Mouse (Mus musculus): ENCODE measurements at regions not wholly inside any gene's neighbourhood (a gene's known extent, or its start where the extent isn't known, plus 50 kb on each side); places are given as distances from the start of the nearest gene placed in this dataset.
A peak's percentile ranks its signal among the peaks of the same experiment; 100 is the strongest.

GRCm38 (mm10) chr6:112547251-112547650 is 57.5 kb upstream of the Oxtr start:
- Histone ChIP-seq H3K4me3 (replicated peaks) (no peak overlapping the region), H3K27me3 (peaks cover 72% of the 10 kb centered on the region), H3K9ac (replicated peaks) (no peak overlapping the region), H3K4me1 (replicated peaks) (peaks cover 6% of the 10 kb centered on the region), H3K4me2 (no peak overlapping the region), H3K9me3 (no peaks in the 10 kb centered on the region), H3K27ac (no peak overlapping the region), H3K36me3 (no peaks in the 10 kb centered on the region)
- WGBS = 72% methylated on average over 10 of the region's 10 CpGs
- no peak for ATAC-seq (ENCODE audit: insufficient number of reproducible peaks, insufficient read depth, low FRiP score, low TSS enrichment, low read depth)

- H3K27me3 ChIP-seq = peaks cover 65% of the 10 kb centered on the region
- no peaks in the 10 kb centered on the region for H3K36me3 ChIP-seq
- no peak overlapping the region for H3K4me3 ChIP-seq (replicated peaks)
- no peak overlapping the region for H3K27ac ChIP-seq
- no peak; the same call in 1 of the 2 replicates for ATAC-seq (ENCODE audit: insufficient number of reproducible peaks, insufficient read depth, low FRiP score, low TSS enrichment, low read depth)
- no peaks in the 10 kb centered on the region for H3K9me3 ChIP-seq
- WGBS = 80% methylated on average over 5 of the region's 5 CpGs
- no peak overlapping the region for H3K9ac ChIP-seq (replicated peaks)
- no peak overlapping the region for H3K4me2 ChIP-seq
- peaks cover 6% of the 10 kb centered on the region for H3K4me1 ChIP-seq (replicated peaks)
These were observed 56.3 kb upstream of the Oxtr start for GRCm38 (mm10) chr6:112546033-112546432.

- Histone ChIP-seq H3K27ac (0 out of 2 replicates have a peak overlapping the region, but pooled peaks have one; percentile 23), H3K4me3 (replicated peaks) (no peak overlapping the region), H3K36me3 (no peaks in the 10 kb centered on the region), H3K9ac (replicated peaks) (no peak overlapping the region), H3K27me3 (peaks cover 48% of the 10 kb centered on the region), H3K9me3 (no peaks in the 10 kb centered on the region), H3K4me1 (replicated peaks) (peaks cover under 1% of the 10 kb centered on the region), H3K4me2 (no peak overlapping the region)
- no peak; the same call in 1 of the 2 replicates for ATAC-seq (ENCODE audit: insufficient number of reproducible peaks, insufficient read depth, low FRiP score, low TSS enrichment, low read depth)
- 84% methylated on average over 4 of the region's 4 CpGs for WGBS
These were observed 54.6 kb upstream of the Oxtr start for GRCm38 (mm10) chr6:112544315-112544714.

GRCm38 (mm10) chr6:112542692-112543091 is 52.9 kb upstream of the Oxtr start:
- no peak overlapping the region for H3K4me2 ChIP-seq
- no peak overlapping the region for H3K27ac ChIP-seq
- H3K9me3 ChIP-seq = no peaks in the 10 kb centered on the region
- no peaks in the 10 kb centered on the region for H3K4me1 ChIP-seq (replicated peaks)
- 88% methylated on average over 2 of the region's 2 CpGs for WGBS
- no peak for ATAC-seq (ENCODE audit: insufficient number of reproducible peaks, insufficient read depth, low FRiP score, low TSS enrichment, low read depth)
- no peaks in the 10 kb centered on the region for H3K36me3 ChIP-seq
- H3K4me3 ChIP-seq (replicated peaks) = no peak overlapping the region
- H3K27me3 ChIP-seq = peaks cover 36% of the 10 kb centered on the region
- no peak overlapping the region for H3K9ac ChIP-seq (replicated peaks)
